Mouse (Mus musculus): ENCODE data around the gene Ppargc1a.

Ppargc1a gene

GRCm38 (mm10) chr5:51415456-51415855 is 152.1 kb downstream of the Ppargc1a start:
- in situ Hi-C loops (cut with MboI) = no loop called here

GRCm38 (mm10) chr5:51412303-51413117 is 155.0 kb downstream of the Ppargc1a start:
- in situ Hi-C loops (cut with MboI) = no loop called here

GRCm38 (mm10) chr5:51410006-51410405 is 157.5 kb downstream of the Ppargc1a start:
- in situ Hi-C loops (cut with MboI) = no loop called here

GRCm38 (mm10) chr5:51406406-51406805 is 161.1 kb downstream of the Ppargc1a start:
- in situ Hi-C loops (cut with MboI) = no loop called here

All from mature B cell (primary cell).